Mouse (Mus musculus) spleen, postnatal 14 days (tissue): ENCODE data around the gene Wfdc9.

ENCODE experiments used
- DNase-seq, 2 experiments: peaks; one replicate each; pipeline ENCODE4 v3.0.0; 2021 to 2022; ENCODE audit warnings: low spot score in 2 of 2

Wfdc9 gene

GRCm38 (mm10) chr2:164656483-164656882, at the start of gene Wfdc9:
Wfdc9 (minus strand) TSS chr2:164656583.
- no peak for DNase-seq

- no peak for DNase-seq
Measured at GRCm38 (mm10) chr2:164705991-164706390, 49.6 kb upstream of the Wfdc9 start.

- no peak for DNase-seq
Measured at GRCm38 (mm10) chr2:164705328-164705727, 48.9 kb upstream of the Wfdc9 start.

- no peak for DNase-seq
Measured at GRCm38 (mm10) chr2:164704235-164704634, 47.9 kb upstream of the Wfdc9 start.

- DNase-seq = no peak
Measured at GRCm38 (mm10) chr2:164701761-164702160, 45.4 kb upstream of the Wfdc9 start.

GRCm38 (mm10) chr2:164700959-164701358, 44.6 kb upstream of the Wfdc9 start:
- DNase-seq = no peak

- no peak for DNase-seq
Measured at GRCm38 (mm10) chr2:164698201-164698600, 41.8 kb upstream of the Wfdc9 start, which contains the start of gene Spint4. Spint4 (plus strand) TSS chr2:164698501.

- DNase-seq = no peak
Measured at GRCm38 (mm10) chr2:164684807-164685206, 28.4 kb upstream of the Wfdc9 start, which contains the start of gene Wfdc13. Wfdc13 (plus strand) TSS chr2:164685107.

GRCm38 (mm10) chr2:164679906-164680305, 23.5 kb upstream of the Wfdc9 start:
- no peak for DNase-seq

- DNase-seq = peak; percentile 53 to 69
Measured at GRCm38 (mm10) chr2:164678848-164679625, 22.7 kb upstream of the Wfdc9 start.

GRCm38 (mm10) chr2:164676916-164677685, 20.7 kb upstream of the Wfdc9 start:
- DNase-seq = no peak

GRCm38 (mm10) chr2:164676103-164676502, 19.7 kb upstream of the Wfdc9 start:
- no peak for DNase-seq

GRCm38 (mm10) chr2:164673987-164674386, 17.6 kb upstream of the Wfdc9 start, which contains the start of gene Wfdc11:
Wfdc11 (minus strand) TSS chr2:164674087.
- DNase-seq = no peak

GRCm38 (mm10) chr2:164670938-164671337, 14.6 kb upstream of the Wfdc9 start:
- no peak for DNase-seq

- no peak for DNase-seq
Measured at GRCm38 (mm10) chr2:164670261-164670660, 13.9 kb upstream of the Wfdc9 start.

GRCm38 (mm10) chr2:164664851-164665250, 8.5 kb upstream of the Wfdc9 start:
- DNase-seq = no peak

- DNase-seq = peak; percentile 17 to 44
Measured at GRCm38 (mm10) chr2:164655858-164656257, 525 bp downstream of the Wfdc9 start, which contains the start of gene Wfdc10. Wfdc10 (plus strand) TSS chr2:164656046.

GRCm38 (mm10) chr2:164641881-164642673, 14.3 kb downstream of the Wfdc9 start:
- DNase-seq = no peak

- DNase-seq = no peak
Measured at GRCm38 (mm10) chr2:164641129-164641528, 15.3 kb downstream of the Wfdc9 start.

GRCm38 (mm10) chr2:164638696-164639095, 17.7 kb downstream of the Wfdc9 start, which contains the start of gene Wfdc16:
Wfdc16 (minus strand) TSS chr2:164638796.
- no peak for DNase-seq

GRCm38 (mm10) chr2:164635266-164635665, 21.1 kb downstream of the Wfdc9 start:
- no peak for DNase-seq

- no peak for DNase-seq
Measured at GRCm38 (mm10) chr2:164621775-164622174, 34.6 kb downstream of the Wfdc9 start.
